In the genomic region with DNA sequence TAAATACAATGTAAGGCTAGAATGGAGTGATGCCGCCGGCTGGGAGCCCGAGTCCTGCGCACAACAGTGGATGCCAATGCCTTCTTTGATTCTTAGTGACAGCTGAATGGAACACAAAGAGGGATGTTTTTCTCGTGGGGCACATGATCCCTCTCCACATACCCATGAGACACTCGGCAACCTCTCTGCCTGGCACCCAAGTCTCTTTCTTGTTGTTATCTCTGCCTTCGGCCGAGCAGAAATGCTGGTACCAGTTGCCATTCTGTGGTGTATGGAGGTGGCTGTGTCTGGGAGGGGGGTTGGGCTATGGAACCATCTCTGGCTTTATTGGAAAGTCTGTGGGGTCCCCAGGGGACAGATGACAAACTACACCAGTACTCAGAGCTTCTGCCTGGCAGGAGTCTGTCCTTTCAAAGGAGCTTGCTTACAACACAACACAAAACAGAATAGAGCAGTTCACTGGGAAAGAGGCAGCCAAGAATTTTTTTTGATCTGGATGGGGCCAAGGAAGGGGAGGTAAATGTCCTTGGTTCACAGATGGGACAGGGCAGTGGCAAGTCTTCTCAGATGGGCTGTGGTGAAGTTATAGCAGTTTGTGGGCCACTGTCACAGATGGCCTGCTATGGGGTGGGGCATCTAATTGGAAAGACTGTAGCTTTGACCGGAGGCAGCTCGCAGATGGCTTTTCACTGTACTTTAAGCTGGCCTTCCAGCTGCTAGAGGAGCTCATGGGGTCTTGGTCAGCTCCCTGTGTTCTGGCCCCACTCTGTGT, we compare ENCODE assay signal across 10 mouse cellular contexts.
DNase-seq lines count a peak whose midpoint lies in the region; ATAC-seq lines count a peak whose summit lies in the region.
"Had no signal": no experiment of that assay in that cellular context is flagged by ENCODE, and none has a peak within 500 bp of the region (broad histone marks: within the 10 kb centered on the region; RNA-seq: fewer than 3 reads in every experiment).

No protein-coding gene starts in this region.

- peak; percentile 15; the same call in 1 of the 2 replicates for ATAC-seq in forebrain, embryonic 11.5 days (replicated peaks; ENCODE audit: low FRiP score)
- peak; percentile 40 for ATAC-seq in hindbrain, embryonic 15.5 days (ENCODE audit: low FRiP score, low read depth)
- ATAC-seq in neural tube, embryonic 14.5 days (ENCODE audit: low read depth) = peak; percentile 45; the same call in 1 of the 2 replicates

- H3K4me1 ChIP-seq in forebrain, embryonic 11.5 days (replicated peaks; ENCODE audit: control insufficient read depth, insufficient read depth, low read length) = peaks cover 9% of the 10 kb centered on the region; the same call in 1 of the 2 replicates
- H3K4me1 ChIP-seq in hindbrain, embryonic 15.5 days (replicated peaks) = peaks cover 25% of the 10 kb centered on the region
- peaks cover 11% of the 10 kb centered on the region; the same call in 1 of the 2 replicates for H3K4me1 ChIP-seq in neural tube, embryonic 14.5 days (ENCODE audit: control insufficient read depth, insufficient read depth, low read length)
- H3K4me1 ChIP-seq: liver, embryonic 13.5 days had no signal

- H3K9ac ChIP-seq in forebrain, embryonic 11.5 days (ENCODE audit: low read length) = no peak overlapping the region
- H3K9ac ChIP-seq in hindbrain, embryonic 15.5 days = no peak overlapping the region
- no peak overlapping the region for H3K9ac ChIP-seq in neural tube, embryonic 14.5 days (replicated peaks; ENCODE audit: low read depth, low read length)
- H3K9ac ChIP-seq: liver, embryonic 13.5 days had no signal

- H3K4me2 ChIP-seq in forebrain, embryonic 11.5 days (ENCODE audit: low read depth, low read length, severe bottlenecking) = no peak overlapping the region
- no peak overlapping the region for H3K4me2 ChIP-seq in hindbrain, embryonic 15.5 days
- no peak overlapping the region for H3K4me2 ChIP-seq in neural tube, embryonic 14.5 days (ENCODE audit: low read depth, low read length)
- H3K4me2 ChIP-seq: liver, embryonic 13.5 days had no signal

- intact Hi-C loops in left cerebral cortex, postnatal 10 days (cut with DNase I) = no loop called here

- no peaks in the 10 kb centered on the region for H3K27me3 ChIP-seq in forebrain, embryonic 11.5 days (ENCODE audit: control insufficient read depth, insufficient read depth, low read length)
- no peaks in the 10 kb centered on the region for H3K27me3 ChIP-seq in hindbrain, embryonic 15.5 days
- H3K27me3 ChIP-seq in neural tube, embryonic 14.5 days (ENCODE audit: control insufficient read depth, insufficient read depth, low read length) = no peaks in the 10 kb centered on the region
- H3K27me3 ChIP-seq: liver, embryonic 13.5 days had no signal

- H3K9me3 ChIP-seq in forebrain, embryonic 11.5 days (ENCODE audit: control insufficient read depth, low read length) = no peaks in the 10 kb centered on the region
- H3K9me3 ChIP-seq in hindbrain, embryonic 15.5 days = no peaks in the 10 kb centered on the region
- no peaks in the 10 kb centered on the region for H3K9me3 ChIP-seq in neural tube, embryonic 14.5 days (ENCODE audit: control insufficient read depth, low read length)
- H3K9me3 ChIP-seq: liver, embryonic 13.5 days had no signal

- no peak overlapping the region for H3K4me3 ChIP-seq in forebrain, embryonic 11.5 days (ENCODE audit: low read depth, low read length)
- no peak overlapping the region for H3K4me3 ChIP-seq in hindbrain, embryonic 15.5 days
- no peak overlapping the region for H3K4me3 ChIP-seq in neural tube, embryonic 14.5 days (ENCODE audit: low read depth, low read length)
- H3K4me3 ChIP-seq: liver, embryonic 13.5 days had no signal

- WGBS in forebrain, embryonic 11.5 days = 48% methylated on average over 10 of the region's 10 CpGs
- WGBS in hindbrain, embryonic 15.5 days = 20% methylated on average over 10 of the region's 10 CpGs
- WGBS in neural tube, embryonic 14.5 days = 23% methylated on average over 10 of the region's 10 CpGs

- no peak overlapping the region for H3K27ac ChIP-seq in forebrain, embryonic 11.5 days (ENCODE audit: low read depth, low read length)
- H3K27ac ChIP-seq in hindbrain, embryonic 15.5 days (replicated peaks) = peak overlapping the region; percentile 63
- H3K27ac ChIP-seq in neural tube, embryonic 14.5 days (ENCODE audit: low read depth, low read length) = peak overlapping the region; percentile 31; the same call in 1 of the 2 replicates
- H3K27ac ChIP-seq: kidney, postnatal 0 days; liver, embryonic 13.5 days had no signal

- DNase-seq in left cerebral cortex, adult 11 months (ENCODE audit: low spot score) = peak; percentile 58
- DNase-seq in left cerebral cortex, postnatal 10 days (ENCODE audit: extremely low spot score in 1 of 2, low spot score in 2 of 2) = no peak
- DNase-seq in forebrain, embryonic 11.5 days (ENCODE audit: low spot score) = peak; percentile 41
- DNase-seq in kidney, adult 11 months = no peak
- DNase-seq in kidney, adult 8-10 months = no peak
- DNase-seq: adrenal gland, postnatal 14 days; liver, embryonic 13.5 days had no signal

- H3K36me3 ChIP-seq in forebrain, embryonic 11.5 days (ENCODE audit: control insufficient read depth, insufficient read depth, low read length) = no peaks in the 10 kb centered on the region
- no peaks in the 10 kb centered on the region for H3K36me3 ChIP-seq in hindbrain, embryonic 15.5 days
- no peaks in the 10 kb centered on the region for H3K36me3 ChIP-seq in neural tube, embryonic 14.5 days (ENCODE audit: control insufficient read depth, insufficient read depth, low read length)
- H3K36me3 ChIP-seq: liver, embryonic 13.5 days had no signal

Comparison
In these comparisons a context has a peak if more than half of its experiments do, and no peak if none do; other contexts are left out.
1. DNase-seq: peak in left cerebral cortex, adult 11 months (single experiment) and forebrain, embryonic 11.5 days (single experiment); none in left cerebral cortex, postnatal 10 days (0 of 2), kidney, adult 11 months (single experiment) and kidney, adult 8-10 months (0 of 2).
2. Peak in every context shown above with its lines, with median percentiles within 50 percentile points of each other: ATAC-seq.